11 mouse cellular contexts compared by ENCODE assay signal in genomic region chr3:87376195-87377165, GRCm38 (mm10). TPM values are rescaled to one million over a fixed set of nuclear protein-coding genes. Genes with fewer than 3 reads are reported as not detected.
A peak's percentile ranks its signal among the peaks of the same experiment; 100 is the strongest.
DNase-seq lines count a peak whose midpoint lies in the region; ATAC-seq lines count a peak whose summit lies in the region.
"Had no signal": no experiment of that assay in that cellular context is flagged by ENCODE, and none has a peak within 500 bp of the region (broad histone marks: within the 10 kb centered on the region; RNA-seq: fewer than 3 reads in every experiment).

Fcrl1 (plus strand) TSS chr3:87376387.

- no peak within 1 kb of the TSS for H3K4me3 ChIP-seq in macrophage (ENCODE audit: inconsistent target)
- H3K4me3 ChIP-seq: forebrain, embryonic 10.5 days; midbrain, embryonic 10.5 days had no signal

- ATAC-seq in activated CD4-positive, CD25-positive, alpha-beta regulatory T cell, adult 4 months = peak; percentile 67

- WGBS in macrophage (ENCODE audit: missing documents) = 42% methylated on average over 18 of the region's 18 CpGs

- no peaks in the 10 kb centered on the region for H3K79me2 ChIP-seq in macrophage (ENCODE audit: inconsistent target)

- H3K27ac ChIP-seq in macrophage = peak within 1 kb of the TSS; percentile 69
- H3K27ac ChIP-seq: forebrain, embryonic 10.5 days; midbrain, embryonic 10.5 days had no signal

- DNase-seq in testis, postnatal 14 days (ENCODE audit: low spot score) = peak; percentile 28
- no peak for DNase-seq in testis, postnatal 10 days (ENCODE audit: low spot score)
- DNase-seq in yolk sac, embryonic 10.5 days (ENCODE audit: low spot score) = peak; percentile 68
- DNase-seq in cerebellum, postnatal 36 days = no peak
- no peak for DNase-seq in adipocyte (ENCODE audit: low spot score)
- DNase-seq in left cerebral cortex, adult 18-20 months (ENCODE audit: low spot score in 2 of 2) = no peak
- DNase-seq: retina, postnatal 1 day had no signal

- H3K36me3 ChIP-seq in macrophage (ENCODE audit: inconsistent target) = no peaks in the 10 kb centered on the region
- H3K36me3 ChIP-seq: forebrain, embryonic 10.5 days; midbrain, embryonic 10.5 days had no signal

RNA-seq across cellular contexts. Expression of gene Fcrl1, which starts in this region (rescaled TPM):
- polyA plus RNA-seq in activated CD4-positive, CD25-positive, alpha-beta regulatory T cell, adult 4 months (2017; shearing (Covaris generic)) = 10 to 100 TPM; 23.6 to 38.1 TPM
- 1 to 10 TPM in 23 of 26 experiments, under 1 TPM in 3; 0.58 to 9.3 (median 4.8) TPM for total RNA-seq in macrophage (2018; cell fraction: chromatin; rRNA removed)
- 1 to 10 TPM; 3.1 to 8.7 (median 4.0) TPM for total RNA-seq in macrophage (2018; cell fraction: cytosol; rRNA removed)
- total RNA-seq in macrophage (2018; cell fraction: nucleus; rRNA removed) = 10 to 100 TPM in 4 of 26 experiments, 1 to 10 TPM in 22; 2.7 to 14.1 (median 5.8) TPM
- 2.8 to 11.5 TPM (median 8.4 TPM) in 3 replicates for polyA plus RNA-seq in macrophage (2018)
- under 1 TPM; 0.26 to 0.30 TPM for total RNA-seq in left cerebral cortex, adult 18-20 months (2021)
- polyA plus RNA-seq: forebrain, embryonic 10.5 days; midbrain, embryonic 10.5 days had no signal

Comparison
In these comparisons a context has a peak if more than half of its experiments do, and no peak if none do; other contexts are left out.
1. DNase-seq: peak in testis, postnatal 14 days (single experiment) and yolk sac, embryonic 10.5 days (single experiment); none in testis, postnatal 10 days (single experiment), cerebellum, postnatal 36 days (0 of 2), adipocyte (single experiment) and left cerebral cortex, adult 18-20 months (0 of 2).